Mouse (Mus musculus): ENCODE results near the gene Sept3.
"Not testable (repeated sequence)": the region's sequence is repeated elsewhere in the genome, so short reads cannot be mapped to it uniquely, and the experiment has no call there.

Gene Sept3

GRCm38 (mm10) chr15:82274593-82274926 lies at the start of gene Sept3:
Gene Sept3 (plus strand): TSS chr15:82274893.
- no peak for DNase-seq (ENCODE audit: low spot score)

GRCm38 (mm10) chr15:82225769-82226168 lies 48.9 kb upstream of the Sept3 start:
- DNase-seq (ENCODE audit: low spot score), result no peak

- no peak for DNase-seq (ENCODE audit: low spot score)
These were observed 45.1 kb upstream of the Sept3 start for GRCm38 (mm10) chr15:82229542-82230045.

DNA sequence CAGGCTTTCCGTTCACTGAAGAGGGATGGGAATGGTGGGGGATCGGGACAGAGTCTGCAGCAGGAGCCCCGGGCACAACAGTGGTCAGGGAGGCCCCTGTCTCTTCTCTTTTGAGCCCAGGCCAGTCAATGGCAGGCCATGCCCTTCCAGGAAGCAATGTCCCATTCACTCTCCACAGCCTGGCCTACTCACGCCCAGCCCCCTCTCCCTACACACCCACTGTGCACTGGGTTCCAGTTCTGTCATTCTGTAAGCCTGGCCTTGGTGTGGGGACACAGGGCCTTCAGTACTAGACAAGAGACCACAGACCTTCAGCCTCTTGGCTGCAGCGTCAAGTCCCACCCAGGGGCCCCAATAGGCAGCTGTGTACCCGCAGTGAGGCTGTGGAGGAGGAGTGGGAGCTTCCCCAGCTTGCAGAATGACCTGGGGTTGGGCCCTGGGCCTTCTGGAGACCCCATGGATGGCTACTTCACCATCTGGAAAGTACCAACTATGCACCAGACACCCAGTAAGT lies 44.5 kb upstream of the Sept3 start:
- DNase-seq (ENCODE audit: low spot score), result no peak

DNA sequence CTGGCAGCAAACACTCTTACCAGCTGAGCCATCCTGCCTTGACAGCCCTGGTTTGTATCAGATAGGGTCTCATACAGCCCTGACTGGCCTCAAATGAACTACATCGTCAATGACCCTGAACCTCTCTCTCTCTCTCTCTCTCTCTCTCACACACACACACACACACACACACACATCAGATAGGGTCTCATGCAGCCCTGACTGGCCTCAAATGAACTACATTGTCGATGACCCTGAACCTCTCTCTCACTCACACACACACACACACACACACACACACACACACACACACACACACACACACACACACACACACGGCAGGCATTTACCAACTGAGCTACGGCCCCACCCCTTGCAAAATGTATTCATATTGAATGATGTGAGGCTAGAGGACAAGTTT lies 43.6 kb upstream of the Sept3 start:
- DNase-seq (ENCODE audit: low spot score), result no peak

DNA sequence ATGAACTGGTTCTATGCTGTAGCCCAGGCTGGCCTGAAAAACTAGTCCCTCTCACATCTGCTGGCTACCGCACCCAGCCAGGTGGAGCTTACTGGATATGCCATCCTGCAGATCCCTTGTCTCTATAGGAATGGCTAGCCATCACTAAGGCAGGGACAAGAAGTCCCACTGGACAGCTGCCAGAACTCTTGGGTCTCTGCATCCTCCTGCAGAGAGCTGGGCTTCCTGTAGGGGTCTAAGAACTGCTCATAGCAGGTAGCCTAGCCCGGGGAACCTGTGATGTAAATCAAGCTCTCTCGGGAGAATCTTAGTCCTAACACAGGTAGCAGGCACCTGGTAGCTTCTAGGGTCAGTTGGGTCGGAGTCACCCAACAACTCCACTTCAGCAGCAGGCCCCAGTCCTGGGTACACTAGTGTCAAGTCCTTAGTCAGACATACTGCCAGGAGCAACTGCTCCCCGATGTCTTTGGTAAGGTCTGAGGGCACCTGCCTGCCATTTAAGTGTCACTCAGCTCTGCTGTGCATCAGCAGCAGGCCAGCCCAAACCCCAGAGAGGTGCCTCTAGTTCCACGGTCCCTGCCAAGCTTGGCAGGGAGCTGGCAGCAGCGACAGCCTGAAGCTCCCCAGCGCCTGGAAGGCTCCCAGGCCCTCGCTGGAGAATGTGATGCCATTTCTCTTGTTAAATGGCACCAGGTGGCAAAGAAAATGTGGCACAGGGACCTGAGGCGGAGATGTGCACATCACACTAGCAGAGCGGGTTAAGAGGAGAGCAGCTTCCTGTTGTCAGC lies 42.9 kb upstream of the Sept3 start:
- DNase-seq (ENCODE audit: low spot score), result no peak

DNA sequence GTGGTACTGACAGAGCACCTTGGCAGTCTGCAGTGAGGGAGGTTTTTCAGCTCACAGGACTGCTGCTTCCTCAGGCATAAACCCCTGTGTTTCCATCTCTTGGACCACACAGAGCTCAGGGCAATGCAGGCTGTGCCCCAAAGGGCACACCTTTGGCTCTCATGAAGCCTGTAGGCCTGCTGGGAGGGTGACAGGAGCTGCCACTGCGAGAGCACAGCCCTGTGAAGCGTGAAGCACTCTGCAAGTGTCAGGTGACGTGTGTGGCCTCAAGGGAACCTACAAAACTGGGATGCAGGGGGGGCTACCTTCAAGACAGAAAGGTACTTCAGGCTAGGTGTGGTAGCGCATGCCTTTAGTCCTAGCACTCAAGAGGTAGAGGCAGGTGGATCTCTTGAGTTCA lies 42.0 kb upstream of the Sept3 start:
- no peak for DNase-seq (ENCODE audit: low spot score)

- DNase-seq (ENCODE audit: low spot score), result no peak
These were observed 39.0 kb upstream of the Sept3 start for GRCm38 (mm10) chr15:82235661-82236060.

GRCm38 (mm10) chr15:82236565-82236964 lies 38.1 kb upstream of the Sept3 start:
- peak; percentile 84 for DNase-seq (ENCODE audit: low spot score)

DNA sequence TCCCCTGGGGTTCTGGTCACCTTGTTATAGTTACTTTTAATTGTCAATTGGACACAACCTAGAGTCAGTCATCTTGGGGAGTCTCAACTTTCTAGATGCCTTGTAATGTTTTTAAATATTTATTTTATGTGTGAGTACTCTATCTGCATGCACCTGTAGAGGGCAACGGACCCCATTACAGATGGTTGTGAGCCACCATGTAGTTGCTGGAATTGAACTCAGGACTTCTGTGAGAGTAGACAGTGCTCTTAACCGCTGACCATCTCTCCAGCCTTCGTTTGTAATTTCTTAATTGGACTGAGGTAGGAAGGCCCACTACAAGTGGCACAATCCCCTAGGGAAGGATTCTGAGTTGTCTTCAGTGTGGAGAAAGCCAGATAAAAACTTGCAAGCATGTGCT lies 31.4 kb upstream of the Sept3 start:
- no peak for DNase-seq (ENCODE audit: low spot score)

DNA sequence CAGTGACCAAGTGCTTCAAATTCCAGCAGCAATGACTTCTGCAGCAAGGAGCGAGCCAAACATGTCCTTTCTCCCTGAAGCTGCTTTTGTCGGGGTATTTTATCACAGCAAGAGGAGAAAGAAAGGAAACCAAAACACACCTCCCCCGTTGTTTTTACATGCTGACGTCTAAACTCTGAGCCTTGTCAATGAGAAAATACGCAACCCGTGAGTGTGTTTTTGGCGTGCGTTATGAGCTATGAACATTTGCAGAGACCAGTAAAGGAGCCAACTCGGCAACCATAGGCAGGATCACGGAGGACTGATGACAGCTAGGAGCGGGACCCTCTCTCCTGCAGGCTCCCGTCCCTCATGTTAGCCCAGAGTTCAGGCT lies 31.0 kb upstream of the Sept3 start:
- no peak for DNase-seq (ENCODE audit: low spot score)

GRCm38 (mm10) chr15:82244115-82244804 lies 30.4 kb upstream of the Sept3 start, which contains the start of gene Cenpm:
Gene Cenpm (minus strand): TSS chr15:82244748.
- peak; percentile 92 for DNase-seq (ENCODE audit: low spot score)

DNA sequence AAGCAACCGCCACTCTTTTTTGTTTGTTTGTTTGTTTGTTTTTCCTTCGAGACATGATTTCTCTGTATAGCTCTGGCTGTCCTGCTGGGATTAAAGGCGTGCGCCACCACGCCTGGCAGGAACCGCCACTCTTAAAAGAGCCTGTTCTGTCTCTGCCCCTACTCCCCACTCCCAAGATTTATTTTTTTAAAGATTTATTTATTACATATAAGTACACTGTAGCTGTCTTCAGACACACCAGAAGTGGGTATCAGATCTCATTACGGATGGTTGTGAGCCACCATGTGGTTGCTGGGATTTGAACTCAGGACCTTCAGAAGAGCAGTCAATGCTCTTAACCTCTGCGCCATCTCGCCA lies 29.9 kb upstream of the Sept3 start:
- not testable (repeated sequence) for DNase-seq (ENCODE audit: low spot score)

DNA sequence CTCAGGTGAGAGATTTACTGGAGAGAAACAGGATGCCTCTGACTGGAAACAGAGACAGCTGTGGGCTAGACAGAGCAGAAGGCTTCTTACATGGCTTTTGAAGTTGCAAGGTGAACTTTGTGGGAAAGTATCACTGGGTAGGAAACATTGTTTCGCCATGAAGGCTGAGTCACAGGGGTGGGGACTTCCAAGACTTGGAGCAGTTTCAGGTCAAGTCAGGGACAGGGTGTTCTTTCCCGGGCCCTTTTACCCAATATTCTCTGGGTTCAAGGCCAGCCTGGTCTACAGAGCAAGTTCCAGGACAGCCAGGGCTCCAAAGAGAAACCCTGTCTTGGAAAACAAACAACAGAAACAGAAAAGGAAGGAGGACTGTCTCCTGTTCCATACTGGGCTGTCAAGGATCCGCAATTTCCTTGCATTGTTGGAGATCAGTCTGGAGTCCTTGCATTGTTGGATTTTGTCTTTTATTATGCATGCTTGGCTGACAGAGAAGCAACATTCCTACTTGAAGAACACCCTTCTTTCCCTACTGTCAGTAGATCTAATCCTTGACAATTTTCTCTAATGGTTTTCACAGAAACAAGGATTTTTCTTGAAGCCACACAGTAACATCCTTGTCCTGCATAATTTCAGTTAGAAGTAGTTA lies 27.4 kb upstream of the Sept3 start:
- no peak for DNase-seq (ENCODE audit: low spot score)

- no peak for DNase-seq (ENCODE audit: low spot score)
These were observed 23.1 kb upstream of the Sept3 start for GRCm38 (mm10) chr15:82251579-82251978.

GRCm38 (mm10) chr15:82252097-82252496 lies 22.6 kb upstream of the Sept3 start, which contains the start of gene 1500009C09Rik:
Gene 1500009C09Rik (plus strand): TSS chr15:82252397.
- DNase-seq (ENCODE audit: low spot score), result no peak

- DNase-seq (ENCODE audit: low spot score), result no peak
These were observed 19.4 kb upstream of the Sept3 start for GRCm38 (mm10) chr15:82255248-82255647.

DNA sequence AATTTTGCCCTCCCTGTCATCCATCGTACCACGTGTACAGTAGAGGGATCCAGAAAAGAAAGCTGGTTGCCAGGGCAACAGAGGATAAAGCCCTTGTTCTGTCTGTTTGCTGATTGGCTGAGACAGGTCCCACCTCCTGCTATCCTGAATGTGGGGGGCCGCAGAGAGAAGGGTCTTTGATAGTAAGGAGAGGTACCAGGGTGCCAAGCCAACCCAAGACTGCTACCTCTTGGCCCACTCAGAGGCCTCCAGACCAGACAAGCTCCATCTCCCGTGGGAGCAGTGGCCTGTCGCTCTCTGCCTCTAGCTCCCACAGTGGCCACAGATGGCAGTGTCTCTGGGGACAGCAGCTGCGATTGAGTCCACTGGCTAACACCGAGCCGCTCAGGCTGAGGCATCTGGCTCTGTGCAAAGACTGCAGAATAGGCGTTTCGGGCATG lies 18.7 kb upstream of the Sept3 start:
- DNase-seq (ENCODE audit: low spot score), result no peak

- DNase-seq (ENCODE audit: low spot score), result peak; percentile 39
These were observed 15.2 kb upstream of the Sept3 start for GRCm38 (mm10) chr15:82259510-82259909.

GRCm38 (mm10) chr15:82266356-82266755 lies 8.3 kb upstream of the Sept3 start:
- DNase-seq (ENCODE audit: low spot score), result peak; percentile 52

- no peak for DNase-seq (ENCODE audit: low spot score)
These were observed 6.5 kb upstream of the Sept3 start for GRCm38 (mm10) chr15:82268185-82268584.

DNA sequence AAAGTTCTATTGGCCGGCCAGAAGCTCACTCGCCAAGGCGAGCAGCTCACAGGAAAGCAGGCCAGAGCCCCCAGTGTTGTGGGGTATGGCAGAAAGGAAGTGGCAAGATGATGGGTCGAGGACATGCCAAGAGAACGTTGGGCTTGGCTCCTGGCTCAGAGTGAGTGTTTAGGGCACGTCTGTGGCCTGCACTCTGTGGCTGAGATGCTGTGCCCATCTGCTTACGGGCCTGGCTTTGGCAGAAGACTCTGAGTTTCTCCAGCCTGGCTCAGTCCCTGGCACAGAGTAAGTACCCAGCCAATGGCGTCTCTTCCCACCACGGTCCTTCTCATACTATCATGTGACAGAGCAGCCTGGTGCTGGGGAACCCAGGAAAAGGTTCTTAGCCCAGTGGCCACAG lies 5.9 kb upstream of the Sept3 start:
- no peak for DNase-seq (ENCODE audit: low spot score)

GRCm38 (mm10) chr15:82271201-82271600 lies 3.5 kb upstream of the Sept3 start:
- DNase-seq (ENCODE audit: low spot score), result peak; percentile 37
